Mouse (Mus musculus) limb, embryonic 10.5 days (tissue): ENCODE data around the gene Prkd3. TPM values are rescaled to one million over a fixed set of nuclear protein-coding genes. Genes with fewer than 3 reads are reported as not detected.

Experiments
- DNase-seq: peaks from one replicate; pipeline ENCODE4 v3.0.0-alpha.2; 2017; ENCODE audit warnings: low spot score
- H3K27ac ChIP-seq: fragments of 300-500 bp; sonication (generic); 2 replicates; pipeline ENCODE4 v1.5.1; 2016; ENCODE audit warnings: mild to moderate bottlenecking
- H3K27me3 ChIP-seq: fragments of 300-500 bp; sonication (generic); 2 replicates; pipeline ENCODE4 v1.6.1; 2016; ENCODE audit warnings: low read depth, mild to moderate bottlenecking; ENCODE audit not compliant: poor library complexity, severe bottlenecking
- H3K36me3 ChIP-seq: fragments of 300-500 bp; sonication (generic); 2 replicates; pipeline ENCODE4 v1.6.1; 2016; ENCODE audit warnings: mild to moderate bottlenecking, moderate library complexity
- H3K4me1 ChIP-seq: fragments of 300-500 bp; sonication (generic); 2 replicates; pipeline ENCODE4 v1.6.1; 2016
- H3K4me3 ChIP-seq: fragments of 300-500 bp; sonication (generic); 2 replicates; pipeline ENCODE4 v1.5.1; 2016; ENCODE audit warnings: mild to moderate bottlenecking, moderate library complexity
- H3K9me3 ChIP-seq: fragments of 300-500 bp; sonication (generic); replicated peaks from 2 replicates; pipeline ENCODE4 v1.6.1; 2016; ENCODE audit warnings: mild to moderate bottlenecking
- WGBS: fragments of 180-500 bp; shearing (Covaris S2); methylation state at CpG from one replicate; pipeline ENCODE4 v1.1.7; 2016; 5-methylcytosine and 5-hydroxymethylcytosine counted together
- polyA plus RNA-seq: library from polyadenylated mRNA; unstranded; fragments of >200 nt; fragmentation: Nextera tagmentation; extraction: Ambion mirVana; gene quantifications from 2 replicates; pipeline ENCODE4 v1.2.1, GENCODE M21; 2016

Gene Prkd3
- polyA plus RNA-seq, 1 experiment from 2014 or later, result 51.8 TPM

DNA sequence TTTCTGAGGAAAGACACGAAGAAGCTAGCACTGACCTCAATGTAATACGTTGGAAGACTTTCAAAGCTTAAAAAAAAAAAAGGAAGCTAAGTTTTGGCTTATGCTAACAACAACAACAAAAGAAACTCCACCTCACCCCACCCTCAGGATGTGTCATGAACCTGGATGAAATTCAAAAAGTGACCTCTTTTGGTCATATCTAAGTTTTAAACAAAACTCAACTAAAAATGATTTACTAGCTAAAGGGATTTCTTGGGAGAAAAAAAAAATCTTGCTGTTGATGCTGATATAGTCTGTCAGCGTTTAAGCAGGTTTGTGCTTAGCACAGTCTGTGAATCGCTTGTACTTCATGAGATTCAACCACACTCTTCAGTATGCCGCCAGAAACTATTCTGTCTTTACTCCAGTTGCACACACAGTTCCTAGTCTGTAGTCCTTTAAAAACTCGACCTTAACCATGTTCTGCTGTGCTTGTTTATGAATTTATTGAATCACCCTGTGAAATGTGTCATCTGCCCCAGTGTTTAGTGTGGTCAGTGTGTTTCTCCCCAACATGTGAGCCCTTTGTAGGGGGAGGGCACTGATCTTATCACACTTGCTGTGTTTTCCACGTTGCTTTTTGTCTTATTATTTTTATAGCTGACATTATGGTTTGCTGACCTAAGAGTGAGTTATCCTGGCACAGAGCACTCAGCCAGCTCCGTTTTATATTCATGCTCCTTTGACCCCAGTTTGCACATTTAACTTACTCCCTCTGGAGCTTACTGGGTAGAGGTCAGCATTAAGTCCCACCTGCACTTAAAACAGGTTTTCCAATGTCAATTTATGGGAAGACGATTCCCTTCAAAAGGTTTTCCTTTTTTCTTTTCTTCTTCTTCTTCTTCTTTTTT is 25.4 kb downstream of the Prkd3 start:
- DNase-seq, result no peak
- no peaks in the 10 kb centered on the region for H3K36me3 ChIP-seq
- H3K4me1 ChIP-seq, result 0 out of 2 replicates have a peak, but pooled peaks cover 5% of the 10 kb centered on the region
- no peak overlapping the region for H3K27ac ChIP-seq
- 79% methylated on average over 9 of the region's 9 CpGs for WGBS
- H3K9me3 ChIP-seq, result no peaks in the 10 kb centered on the region
- no peak overlapping the region for H3K4me3 ChIP-seq
- no peaks in the 10 kb centered on the region for H3K27me3 ChIP-seq

DNA sequence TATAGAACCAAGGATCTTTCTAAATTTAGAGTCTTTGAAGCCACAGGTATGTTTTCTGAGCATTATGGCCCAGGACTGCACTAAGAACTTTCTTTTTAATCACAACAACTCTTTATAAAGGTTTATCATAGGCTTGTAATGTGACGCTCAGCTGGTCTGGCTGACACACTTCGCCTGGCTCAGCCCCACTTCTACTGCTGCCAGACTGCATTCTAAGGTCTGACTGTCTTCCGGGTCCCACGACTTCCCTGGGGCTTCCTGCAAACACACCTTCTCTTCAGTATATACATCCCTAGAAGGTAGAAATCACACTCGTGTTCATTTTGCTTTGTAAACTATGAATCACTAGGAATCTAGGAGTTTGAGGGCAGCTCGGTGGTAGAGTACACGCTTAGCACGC is 26.2 kb downstream of the Prkd3 start:
- 90% methylated on average over 8 of the region's 8 CpGs for WGBS
- Histone ChIP-seq H3K9me3 (no peaks in the 10 kb centered on the region), H3K27ac (no peak overlapping the region), H3K4me1 (0 out of 2 replicates have a peak, but pooled peaks cover 5% of the 10 kb centered on the region), H3K4me3 (no peak overlapping the region), H3K36me3 (no peaks in the 10 kb centered on the region), H3K27me3 (no peaks in the 10 kb centered on the region)
- DNase-seq, result no peak

DNA sequence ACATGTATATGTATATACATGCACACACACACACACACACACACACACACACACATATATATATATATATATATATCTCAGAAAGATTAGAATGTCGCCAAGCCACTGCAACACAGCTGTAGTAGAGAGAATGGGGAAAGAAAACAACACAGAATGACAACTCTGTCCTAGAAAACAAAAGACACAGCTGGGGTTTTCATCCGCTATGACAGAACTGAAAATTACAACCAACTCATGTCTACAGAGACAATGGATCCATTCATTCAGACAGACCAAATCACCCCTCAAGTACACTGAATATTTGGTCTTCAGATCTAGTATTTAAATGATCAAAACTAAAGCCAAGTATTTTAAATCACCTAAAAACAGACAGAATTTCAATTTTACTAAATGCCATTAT is 26.9 kb downstream of the Prkd3 start:
- Histone ChIP-seq H3K9me3 (no peaks in the 10 kb centered on the region), H3K4me3 (no peak overlapping the region), H3K4me1 (0 out of 2 replicates have a peak, but pooled peaks cover 5% of the 10 kb centered on the region), H3K36me3 (0 out of 2 replicates have a peak, but pooled peaks cover 2% of the 10 kb centered on the region), H3K27ac (no peak overlapping the region), H3K27me3 (no peaks in the 10 kb centered on the region)
- 91% methylated on average over 2 of the region's 2 CpGs for WGBS
- no peak for DNase-seq

DNA sequence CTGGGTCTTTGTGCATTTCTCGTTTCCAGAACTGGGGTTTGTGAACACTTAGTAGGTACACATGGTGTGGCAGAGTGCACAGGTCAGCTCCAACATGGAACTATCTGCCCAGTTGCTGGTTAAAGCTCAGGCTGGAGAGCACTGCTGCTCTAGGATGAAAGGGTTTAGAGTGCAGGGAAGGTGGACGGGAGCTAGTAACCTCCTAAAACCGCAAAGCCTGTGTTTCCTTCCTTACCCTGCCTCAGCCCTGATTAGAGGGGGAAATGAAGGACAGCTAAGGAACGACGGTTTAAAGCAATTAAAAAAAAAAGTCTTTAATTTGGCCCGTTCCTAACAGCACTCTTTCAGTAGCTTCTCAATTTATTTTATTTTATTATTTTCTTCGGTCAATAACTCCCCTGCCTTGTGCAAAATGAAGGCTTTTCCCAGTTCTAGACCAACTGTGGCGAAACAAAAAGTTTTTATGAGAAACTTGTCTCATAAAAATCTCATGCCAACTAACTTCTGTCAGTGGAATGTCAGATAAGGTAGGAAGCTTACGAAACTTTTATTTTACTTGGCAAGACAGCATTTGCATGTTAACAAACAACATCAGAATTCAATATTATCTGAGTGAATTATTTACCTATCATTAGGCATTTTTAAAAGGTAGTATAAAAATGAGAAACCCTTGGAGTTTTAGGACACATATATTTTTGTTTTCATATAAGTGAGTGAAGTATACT is 28.2 kb downstream of the Prkd3 start:
- Histone ChIP-seq H3K4me3 (no peak overlapping the region), H3K9me3 (no peaks in the 10 kb centered on the region), H3K36me3 (0 out of 2 replicates have a peak, but pooled peaks cover 2% of the 10 kb centered on the region), H3K27me3 (no peaks in the 10 kb centered on the region), H3K27ac (no peak overlapping the region; the same call in 1 of the 2 replicates), H3K4me1 (0 out of 2 replicates have a peak, but pooled peaks cover 5% of the 10 kb centered on the region)
- 69% methylated on average over 9 of the region's 9 CpGs for WGBS
- no peak for DNase-seq

GRCm38 (mm10) chr17:78991549-78991948 is 29.1 kb downstream of the Prkd3 start:
- over 99% methylated on average over 2 of the region's 2 CpGs for WGBS

GRCm38 (mm10) chr17:78989015-78989414 is 31.6 kb downstream of the Prkd3 start:
- peaks cover 9% of the 10 kb centered on the region for H3K36me3 ChIP-seq
- H3K9me3 ChIP-seq, result no peaks in the 10 kb centered on the region
- 84% methylated on average over 8 of the region's 8 CpGs for WGBS
- DNase-seq, result no peak
- no peak overlapping the region for H3K4me3 ChIP-seq
- H3K27me3 ChIP-seq, result no peaks in the 10 kb centered on the region
- 0 out of 2 replicates have a peak, but pooled peaks cover 5% of the 10 kb centered on the region for H3K4me1 ChIP-seq
- no peak overlapping the region for H3K27ac ChIP-seq

More at GRCm38 (mm10) chr17:78991549-78991948, 29.1 kb downstream of the Prkd3 start:
- Histone ChIP-seq H3K9me3 (no peaks in the 10 kb centered on the region), H3K36me3 (0 out of 2 replicates have a peak, but pooled peaks cover 2% of the 10 kb centered on the region), H3K27ac (no peak overlapping the region), H3K4me1 (0 out of 2 replicates have a peak, but pooled peaks cover 5% of the 10 kb centered on the region), H3K27me3 (no peaks in the 10 kb centered on the region), H3K4me3 (no peak overlapping the region)
- DNase-seq, result no peak

DNA sequence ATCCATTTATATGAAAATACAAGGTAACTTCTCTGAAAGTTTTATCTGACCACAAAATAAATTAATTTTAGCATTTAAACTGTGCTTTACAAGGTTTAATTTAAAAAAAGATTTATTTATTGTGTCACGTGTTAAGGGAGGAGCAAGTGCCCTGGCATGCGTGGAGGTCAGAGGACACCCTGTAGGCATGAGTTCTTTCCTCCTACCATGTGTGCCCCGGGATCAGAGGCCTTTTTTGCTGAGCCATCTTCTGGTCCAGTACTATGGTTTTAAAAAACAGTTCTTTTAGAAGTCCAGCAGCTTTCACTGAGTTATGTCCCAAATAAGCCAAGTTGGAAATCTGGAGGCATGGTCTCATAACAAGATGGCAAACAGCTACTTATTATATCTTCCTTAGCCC is 36.9 kb downstream of the Prkd3 start:
- H3K27me3 ChIP-seq, result no peaks in the 10 kb centered on the region
- H3K27ac ChIP-seq, result no peak overlapping the region
- peaks cover 56% of the 10 kb centered on the region for H3K36me3 ChIP-seq
- DNase-seq, result no peak
- 88% methylated on average over 3 of the region's 3 CpGs for WGBS
- H3K4me1 ChIP-seq, result no peaks in the 10 kb centered on the region
- H3K4me3 ChIP-seq, result no peak overlapping the region
- no peaks in the 10 kb centered on the region for H3K9me3 ChIP-seq

DNA sequence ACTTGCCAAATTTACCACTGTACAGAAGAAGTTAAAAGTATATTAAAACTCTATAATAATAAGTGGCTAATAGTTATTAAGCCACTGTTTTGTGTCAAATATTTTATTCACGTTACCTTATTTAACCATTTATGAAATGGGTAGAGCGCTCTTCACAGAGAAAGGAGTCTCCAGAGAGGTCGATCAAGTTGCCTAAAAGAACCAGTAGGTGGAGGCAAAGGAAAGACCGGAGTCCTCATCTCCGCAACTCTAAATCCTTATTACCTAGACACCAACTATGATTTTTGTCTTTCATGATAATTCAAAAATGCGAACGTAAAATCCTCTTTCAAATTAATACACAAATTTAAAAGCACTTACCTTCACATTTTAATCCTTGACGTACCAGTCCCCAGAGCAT is 37.5 kb downstream of the Prkd3 start:
- no peak for DNase-seq
- Histone ChIP-seq H3K27ac (no peak overlapping the region), H3K4me1 (no peaks in the 10 kb centered on the region), H3K36me3 (peaks cover 62% of the 10 kb centered on the region), H3K27me3 (no peaks in the 10 kb centered on the region), H3K4me3 (no peak overlapping the region), H3K9me3 (no peaks in the 10 kb centered on the region)
- 94% methylated on average over 8 of the region's 8 CpGs for WGBS

DNA sequence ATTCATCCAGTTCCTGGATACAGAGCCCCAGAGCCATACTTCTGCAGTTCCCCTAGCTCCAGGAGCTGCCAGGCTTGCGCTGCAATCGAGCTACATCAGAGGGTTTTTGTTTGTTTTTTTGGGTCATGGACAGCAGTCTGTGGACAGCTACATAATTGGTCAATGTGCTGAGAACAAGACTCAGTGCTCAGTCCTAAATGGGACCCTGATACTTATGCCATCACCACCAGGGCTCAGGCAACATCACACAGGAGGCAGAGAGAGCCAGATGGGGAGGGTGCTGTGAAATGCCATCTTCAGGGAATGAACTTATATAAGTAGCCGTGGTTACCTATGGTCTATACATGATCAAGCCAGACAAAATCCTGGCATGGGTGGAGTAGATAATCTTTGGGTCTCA is 52.1 kb downstream of the Prkd3 start:
- H3K27me3 ChIP-seq, result no peaks in the 10 kb centered on the region
- H3K4me1 ChIP-seq, result no peaks in the 10 kb centered on the region
- no peak for DNase-seq
- H3K36me3 ChIP-seq, result peaks cover 84% of the 10 kb centered on the region
- 85% methylated on average over 3 of the region's 3 CpGs for WGBS
- H3K9me3 ChIP-seq, result no peaks in the 10 kb centered on the region
- no peak overlapping the region for H3K4me3 ChIP-seq
- no peak overlapping the region for H3K27ac ChIP-seq

GRCm38 (mm10) chr17:78966092-78966883 is 54.3 kb downstream of the Prkd3 start:
- WGBS, result 94% methylated on average over 11 of the region's 11 CpGs
- Histone ChIP-seq H3K27ac (no peak overlapping the region), H3K4me3 (no peak overlapping the region), H3K4me1 (no peaks in the 10 kb centered on the region), H3K9me3 (no peaks in the 10 kb centered on the region), H3K36me3 (peaks cover 86% of the 10 kb centered on the region), H3K27me3 (no peaks in the 10 kb centered on the region)
- no peak for DNase-seq

GRCm38 (mm10) chr17:78964387-78964786 is 56.2 kb downstream of the Prkd3 start:
- H3K4me3 ChIP-seq, result no peak overlapping the region
- DNase-seq, result no peak
- H3K36me3 ChIP-seq, result peaks cover 89% of the 10 kb centered on the region
- H3K9me3 ChIP-seq, result no peaks in the 10 kb centered on the region
- 98% methylated on average over 1 of the region's 1 CpGs for WGBS
- no peaks in the 10 kb centered on the region for H3K4me1 ChIP-seq
- no peak overlapping the region for H3K27ac ChIP-seq
- H3K27me3 ChIP-seq, result no peaks in the 10 kb centered on the region

GRCm38 (mm10) chr17:78959473-78959872 is 61.1 kb downstream of the Prkd3 start:
- H3K36me3 ChIP-seq, result peaks cover 96% of the 10 kb centered on the region
- 82% methylated on average over 6 of the region's 6 CpGs for WGBS

More at GRCm38 (mm10) chr17:78959473-78959872, 61.1 kb downstream of the Prkd3 start:
- no peak overlapping the region for H3K4me3 ChIP-seq
- H3K27me3 ChIP-seq, result no peaks in the 10 kb centered on the region
- no peak for DNase-seq
- no peak overlapping the region for H3K27ac ChIP-seq
- no peaks in the 10 kb centered on the region for H3K4me1 ChIP-seq
- H3K9me3 ChIP-seq, result no peaks in the 10 kb centered on the region
